Mouse (Mus musculus): ENCODE results near the gene Fkbp2. TPM values are rescaled to one million over a fixed set of nuclear protein-coding genes. Genes with fewer than 3 reads are reported as not detected.

Gene Fkbp2
- polyA plus RNA-seq (2012; rRNA removed; ENCODE audit: low replicate concordance), result 50.8 and 52.3 TPM in 2 replicates

GRCm38 (mm10) chr19:6980381-6981093 lies at the start of gene Fkbp2:
Fkbp2 (minus strand) TSS chr19:6980501.

GRCm38 (mm10) chr19:7019191-7019590 lies 38.9 kb upstream of the Fkbp2 start, which contains the start of gene Fermt3:
Fermt3 (minus strand) TSS chr19:7019469.

GRCm38 (mm10) chr19:6996006-6996405 lies 15.7 kb upstream of the Fkbp2 start, which contains the start of the genes Nudt22 and Trpt1:
Nudt22 (minus strand) TSS chr19:6996117.
Trpt1 (plus strand) TSS chr19:6996131.

GRCm38 (mm10) chr19:6992011-6992858 lies 11.9 kb upstream of the Fkbp2 start, which contains the start of gene Dnajc4:
Dnajc4 (minus strand) TSS chr19:6992572.

GRCm38 (mm10) chr19:6987061-6987903 lies 7.0 kb upstream of the Fkbp2 start, which contains the start of gene Vegfb:
Vegfb (minus strand) TSS chr19:6987651.

GRCm38 (mm10) chr19:6975537-6976521 lies 4.5 kb downstream of the Fkbp2 start, which contains the start of gene Plcb3:
Plcb3 (minus strand) TSS chr19:6976470.

GRCm38 (mm10) chr19:6974211-6975205 lies 5.8 kb downstream of the Fkbp2 start, which contains the start of gene Ppp1r14b:
Ppp1r14b (plus strand) TSS chr19:6974968.

GRCm38 (mm10) chr19:6942249-6942691 lies 38.0 kb downstream of the Fkbp2 start, which contains the start of gene Gpr137:
Gpr137 (minus strand) TSS chr19:6942480.

GRCm38 (mm10) chr19:6941372-6942248 lies 38.7 kb downstream of the Fkbp2 start, which contains the start of gene Bad:
Bad (plus strand) TSS chr19:6941861.

GRCm38 (mm10) chr19:6934195-6934977 lies 45.9 kb downstream of the Fkbp2 start, which contains the start of gene Kcnk4:
Kcnk4 (minus strand) TSS chr19:6934515.

Other genes starting within 250 kb of the Fkbp2 start
- gene Rps6ka4, start 139.9 kb downstream of the Fkbp2 start, polyA plus RNA-seq (2012; rRNA removed; ENCODE audit: low replicate concordance), result 35.7 and 47.9 TPM in 2 replicates
- gene Ccdc88b, start 122.3 kb downstream of the Fkbp2 start, polyA plus RNA-seq (2012; rRNA removed; ENCODE audit: low replicate concordance), result 3.9 and 11.2 TPM in 2 replicates
- gene Trmt112, start 70.8 kb downstream of the Fkbp2 start, polyA plus RNA-seq (2012; rRNA removed; ENCODE audit: low replicate concordance), result 91.6 and 154 TPM in 2 replicates
- gene Prdx5, start 70.4 kb downstream of the Fkbp2 start, polyA plus RNA-seq (2012; rRNA removed; ENCODE audit: low replicate concordance), result 149 and 307 TPM in 2 replicates
- 52.6 and 64.4 TPM in 2 replicates for gene Esrra, start 58.7 kb downstream of the Fkbp2 start, polyA plus RNA-seq (2012; rRNA removed; ENCODE audit: low replicate concordance)
- gene Catsperz, start 55.1 kb downstream of the Fkbp2 start, polyA plus RNA-seq (2012; rRNA removed; ENCODE audit: low replicate concordance), result 0.11 and 2.8 TPM in 2 replicates
- gene Kcnk4, start 46.0 kb downstream of the Fkbp2 start, polyA plus RNA-seq (2012; rRNA removed; ENCODE audit: low replicate concordance), result 0.50 TPM in 1 of 2 replicates, not detected in the other
- 80.9 and 93.8 TPM in 2 replicates for gene Bad, start 38.6 kb downstream of the Fkbp2 start, polyA plus RNA-seq (2012; rRNA removed; ENCODE audit: low replicate concordance)
- gene Gpr137, start 38.0 kb downstream of the Fkbp2 start, polyA plus RNA-seq (2012; rRNA removed; ENCODE audit: low replicate concordance), result 85.5 and 94.5 TPM in 2 replicates
- gene Ppp1r14b, start 5.5 kb downstream of the Fkbp2 start, polyA plus RNA-seq (2012; rRNA removed; ENCODE audit: low replicate concordance), result 90.2 and 135 TPM in 2 replicates
- 70.5 and 107 TPM in 2 replicates for gene Plcb3, start 4.0 kb downstream of the Fkbp2 start, polyA plus RNA-seq (2012; rRNA removed; ENCODE audit: low replicate concordance)
- 80.4 and 191 TPM in 2 replicates for gene Vegfb, start 7.2 kb upstream of the Fkbp2 start, polyA plus RNA-seq (2012; rRNA removed; ENCODE audit: low replicate concordance)
- 62.4 and 78.9 TPM in 2 replicates for gene Dnajc4, start 12.1 kb upstream of the Fkbp2 start, polyA plus RNA-seq (2012; rRNA removed; ENCODE audit: low replicate concordance)
- gene Nudt22, start 15.6 kb upstream of the Fkbp2 start, polyA plus RNA-seq (2012; rRNA removed; ENCODE audit: low replicate concordance), result 33.0 and 41.1 TPM in 2 replicates
- gene Trpt1, start 15.6 kb upstream of the Fkbp2 start, polyA plus RNA-seq (2012; rRNA removed; ENCODE audit: low replicate concordance), result 17.9 and 28.2 TPM in 2 replicates
- gene Fermt3, start 39.0 kb upstream of the Fkbp2 start, polyA plus RNA-seq (2012; rRNA removed; ENCODE audit: low replicate concordance), result 15.6 and 20.8 TPM in 2 replicates
- gene Stip1, start 59.5 kb upstream of the Fkbp2 start, polyA plus RNA-seq (2012; rRNA removed; ENCODE audit: low replicate concordance), result 43.5 and 72.9 TPM in 2 replicates
- gene Macrod1, start 76.3 kb upstream of the Fkbp2 start, polyA plus RNA-seq (2012; rRNA removed; ENCODE audit: low replicate concordance), result 29.4 and 43.1 TPM in 2 replicates
- 0.29 and 3.7 TPM in 2 replicates for gene Flrt1, start 125.2 kb upstream of the Fkbp2 start, polyA plus RNA-seq (2012; rRNA removed; ENCODE audit: low replicate concordance)
- gene Otub1, start 225.8 kb upstream of the Fkbp2 start, polyA plus RNA-seq (2012; rRNA removed; ENCODE audit: low replicate concordance), result 104 and 133 TPM in 2 replicates
- gene Cox8a, start 237.1 kb upstream of the Fkbp2 start, polyA plus RNA-seq (2012; rRNA removed; ENCODE audit: low replicate concordance), result 1,853 and 2,406 TPM in 2 replicates